Mouse (Mus musculus) liver, postnatal 0 days (tissue): ENCODE results near the gene Krt20.

Experiments used
- CTCF ChIP-seq: sonication (generic); IDR thresholded peaks from 2 replicates; pipeline ENCODE4 v1.5.1; 2016; ENCODE audit warnings: antibody characterized with exemption, low read depth
- EP300 ChIP-seq: IDR thresholded peaks from 2 replicates; pipeline ENCODE4 v1.6.1; 2016; ENCODE audit warnings: antibody characterized with exemption, low read depth, mild to moderate bottlenecking

- no peak for TF ChIP-seq CTCF
- no peak for TF ChIP-seq EP300
These were observed 46.6 kb downstream of the Krt20 start for GRCm38 (mm10) chr11:99391375-99391774.
